Mouse (Mus musculus) testis, adult 2 months (tissue): ENCODE results near the gene Krtcap2. TPM values are rescaled to one million over a fixed set of nuclear protein-coding genes. Genes with fewer than 3 reads are reported as not detected.

ENCODE experiments used
- H3K27ac ChIP-seq: fragments of 200-500 bp; 2 replicates; pipeline ENCODE4 v1.5.1; 2012; ENCODE audit warnings: low read depth, low read length; ENCODE audit not compliant: control insufficient read depth, insufficient read depth
- H3K27me3 ChIP-seq: fragments of 200-500 bp; 2 replicates; pipeline ENCODE4 v1.6.1; 2012; ENCODE audit warnings: mild to moderate bottlenecking, low read length, moderate library complexity; ENCODE audit not compliant: control insufficient read depth, insufficient read depth
- H3K36me3 ChIP-seq: fragments of 200-500 bp; 2 replicates; pipeline ENCODE4 v1.6.1; 2012; ENCODE audit warnings: mild to moderate bottlenecking, low read length; ENCODE audit not compliant: control insufficient read depth, insufficient read depth
- H3K4me1 ChIP-seq: fragments of 200-500 bp; 2 replicates; pipeline ENCODE4 v1.6.1; 2012; ENCODE audit warnings: low read length; ENCODE audit not compliant: control insufficient read depth, insufficient read depth
- H3K4me3 ChIP-seq: fragments of 200-500 bp; 2 replicates; pipeline ENCODE4 v1.5.1; 2012; ENCODE audit warnings: low read depth, mild to moderate bottlenecking, low read length, moderate library complexity, mixed read lengths; ENCODE audit not compliant: control insufficient read depth
- CTCF ChIP-seq: fragments of 200-500 bp; IDR thresholded peaks from 2 replicates; pipeline ENCODE4 v1.5.1; 2012; ENCODE audit warnings: low read depth, mild to moderate bottlenecking, inconsistent platforms, low read length, moderate library complexity; ENCODE audit not compliant: control insufficient read depth, insufficient read depth, insufficient replicate concordance
- POLR2A ChIP-seq: fragments of 200-500 bp; IDR thresholded peaks from 2 replicates; pipeline ENCODE4 v1.6.1; 2012; ENCODE audit warnings: low read depth, mild to moderate bottlenecking, inconsistent platforms, low read length, moderate library complexity; ENCODE audit not compliant: control insufficient read depth
- polyA plus RNA-seq: library from polyadenylated mRNA; depleted of rRNA; stranded (reverse); fragments of >200 nt; gene quantifications from 2 replicates; pipeline ENCODE4 v1.2.3, GENCODE M21; 2012

Krtcap2 gene
- polyA plus RNA-seq, 1 experiment, result 30.7 TPM

DNA sequence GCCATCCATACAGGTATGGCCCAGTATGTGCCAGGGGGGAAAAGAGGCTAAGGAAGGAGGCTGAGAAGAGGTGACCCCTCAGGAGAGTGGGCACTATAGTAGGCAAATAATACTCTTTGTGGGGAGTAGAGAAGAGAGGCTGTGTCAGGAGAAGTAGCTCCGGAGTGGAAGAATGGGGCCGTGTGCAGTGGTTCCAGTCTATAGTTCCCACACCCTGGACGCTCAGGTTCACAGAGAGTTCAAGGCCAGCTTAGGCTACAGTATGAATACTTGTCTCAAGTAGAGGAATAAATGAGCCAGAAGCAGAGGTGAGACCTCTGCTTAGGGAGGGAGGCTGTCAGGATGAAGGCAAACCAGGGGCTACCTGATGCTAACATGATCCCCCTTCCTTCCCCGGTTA is 16.5 kb upstream of the Krtcap2 start:
- Histone ChIP-seq H3K4me1 (peaks cover 20% of the 10 kb centered on the region), H3K4me3 (peak overlapping the region; percentile 89), H3K27me3 (no peaks in the 10 kb centered on the region), H3K27ac (no peak overlapping the region), H3K36me3 (no peaks in the 10 kb centered on the region)
- no peak for TF ChIP-seq CTCF
- TF ChIP-seq POLR2A, result no peak

- Histone ChIP-seq H3K4me3 (no peak overlapping the region), H3K27me3 (no peaks in the 10 kb centered on the region), H3K27ac (no peak overlapping the region), H3K4me1 (peaks cover 17% of the 10 kb centered on the region), H3K36me3 (no peaks in the 10 kb centered on the region)
- TF ChIP-seq POLR2A (no peak), CTCF (no peak)
These were observed 15.2 kb upstream of the Krtcap2 start for GRCm38 (mm10) chr3:89230561-89230960.

DNA sequence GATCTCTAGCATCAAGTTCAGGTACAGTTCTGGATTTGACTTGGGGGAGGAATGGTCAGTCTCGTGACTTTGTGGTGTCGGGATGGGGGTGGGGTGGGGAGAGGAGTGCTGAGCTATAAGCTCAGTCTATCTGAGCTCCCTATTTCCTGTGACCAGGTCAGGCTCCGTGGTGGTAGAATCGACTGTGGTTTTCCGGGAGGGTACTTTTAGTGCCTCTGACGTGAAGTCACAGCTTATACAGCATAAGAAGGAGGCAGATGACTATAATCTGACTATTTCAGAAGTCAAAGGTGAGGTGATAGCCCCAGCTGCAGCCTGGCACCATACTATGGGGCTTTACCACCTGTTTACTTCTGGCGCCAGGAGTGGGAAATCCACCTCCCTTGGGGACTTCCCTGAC is 14.4 kb upstream of the Krtcap2 start:
- Histone ChIP-seq H3K4me1 (peaks cover 15% of the 10 kb centered on the region), H3K27ac (no peak overlapping the region), H3K36me3 (no peaks in the 10 kb centered on the region), H3K4me3 (no peak overlapping the region), H3K27me3 (no peaks in the 10 kb centered on the region)
- TF ChIP-seq POLR2A (no peak), CTCF (no peak)

DNA sequence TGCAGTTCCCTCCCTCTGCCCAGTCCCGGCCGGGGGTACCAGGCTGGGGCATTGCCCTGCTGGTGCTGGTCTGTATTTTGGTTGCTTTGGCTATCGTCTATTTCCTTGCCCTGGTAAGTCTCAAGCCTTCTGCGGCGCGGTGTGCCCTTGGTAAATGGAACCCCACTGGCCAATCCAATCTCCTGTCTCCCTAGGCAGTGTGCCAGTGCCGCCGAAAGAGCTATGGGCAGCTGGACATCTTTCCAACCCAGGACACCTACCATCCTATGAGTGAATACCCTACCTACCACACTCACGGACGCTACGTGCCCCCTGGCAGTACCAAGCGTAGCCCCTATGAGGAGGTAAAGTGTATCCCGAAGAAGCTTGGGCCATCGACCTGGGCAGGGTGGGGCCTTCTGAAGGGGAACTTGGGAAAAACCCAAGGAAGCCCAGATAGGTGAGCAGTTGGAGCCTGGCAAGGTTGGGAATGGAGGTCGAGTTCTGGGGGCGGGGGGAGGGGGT is 13.9 kb upstream of the Krtcap2 start:
- Histone ChIP-seq H3K27ac (no peak overlapping the region), H3K4me3 (no peak overlapping the region), H3K4me1 (peaks cover 12% of the 10 kb centered on the region), H3K36me3 (no peaks in the 10 kb centered on the region), H3K27me3 (no peaks in the 10 kb centered on the region)
- TF ChIP-seq POLR2A (no peak), CTCF (no peak)

DNA sequence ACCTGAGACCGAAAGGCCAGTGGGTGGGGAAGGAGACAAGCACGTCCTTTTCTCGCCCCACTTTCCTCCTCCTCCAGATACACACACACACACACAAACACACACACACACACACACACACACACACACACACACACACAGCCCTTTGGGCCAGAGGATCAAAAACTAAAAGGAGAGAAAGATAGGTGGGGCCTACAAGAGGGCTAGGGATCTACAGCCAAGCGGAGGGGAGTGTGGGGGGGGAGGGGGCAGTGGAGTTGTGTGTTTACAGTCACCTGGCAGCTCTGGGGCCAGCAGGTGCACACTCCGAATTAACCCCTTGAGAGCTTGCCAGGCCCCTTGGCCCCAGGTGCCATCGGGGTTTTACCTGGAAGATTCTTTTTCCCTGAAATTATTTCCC is 13.2 kb upstream of the Krtcap2 start:
- no peak overlapping the region for H3K27ac ChIP-seq

GRCm38 (mm10) chr3:89233562-89234110 is 12.1 kb upstream of the Krtcap2 start:
- no peak overlapping the region for H3K27ac ChIP-seq
- peaks cover 3% of the 10 kb centered on the region for H3K4me1 ChIP-seq
- H3K36me3 ChIP-seq, result no peaks in the 10 kb centered on the region
- H3K27me3 ChIP-seq, result no peaks in the 10 kb centered on the region
- no peak overlapping the region for H3K4me3 ChIP-seq
- no peak for TF ChIP-seq POLR2A

More for the DNA sequence above, 13.2 kb upstream of the Krtcap2 start:
- TF ChIP-seq POLR2A (no peak), CTCF (no peak)
- Histone ChIP-seq H3K27me3 (no peaks in the 10 kb centered on the region), H3K4me1 (peaks cover 6% of the 10 kb centered on the region), H3K36me3 (no peaks in the 10 kb centered on the region), H3K4me3 (no peak overlapping the region)

GRCm38 (mm10) chr3:89236516-89236915 is 9.2 kb upstream of the Krtcap2 start:
- no peak for TF ChIP-seq CTCF
- no peak for TF ChIP-seq POLR2A
- Histone ChIP-seq H3K36me3 (no peaks in the 10 kb centered on the region), H3K27ac (no peak overlapping the region), H3K4me3 (no peak overlapping the region), H3K4me1 (no peaks in the 10 kb centered on the region), H3K27me3 (no peaks in the 10 kb centered on the region)

DNA sequence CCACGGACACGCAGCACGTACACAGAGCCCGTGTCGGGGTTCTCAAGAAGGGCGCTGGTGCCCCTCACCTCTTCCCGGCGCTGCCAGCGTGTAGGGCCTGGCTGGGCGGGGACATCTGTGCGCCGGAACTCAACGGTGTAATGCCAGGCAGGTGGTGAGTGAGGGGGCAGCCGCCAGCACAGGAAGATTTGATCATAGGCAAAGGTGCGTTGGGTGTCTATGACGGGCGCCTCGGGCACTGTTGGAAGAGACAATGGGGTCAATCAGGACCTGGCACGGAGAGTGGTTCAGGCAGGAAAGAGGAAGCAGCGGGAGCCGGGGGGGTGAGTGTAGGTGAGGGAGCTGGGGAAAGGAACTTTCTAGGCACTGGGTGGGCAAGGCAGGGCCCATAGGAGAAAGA is 8.1 kb upstream of the Krtcap2 start:
- Histone ChIP-seq H3K4me3 (no peak overlapping the region), H3K36me3 (no peaks in the 10 kb centered on the region), H3K27me3 (no peaks in the 10 kb centered on the region), H3K4me1 (no peaks in the 10 kb centered on the region), H3K27ac (no peak overlapping the region)
- no peak for TF ChIP-seq POLR2A
- no peak for TF ChIP-seq CTCF
